Mouse (Mus musculus): ENCODE data around the gene Vps18.

DNA sequence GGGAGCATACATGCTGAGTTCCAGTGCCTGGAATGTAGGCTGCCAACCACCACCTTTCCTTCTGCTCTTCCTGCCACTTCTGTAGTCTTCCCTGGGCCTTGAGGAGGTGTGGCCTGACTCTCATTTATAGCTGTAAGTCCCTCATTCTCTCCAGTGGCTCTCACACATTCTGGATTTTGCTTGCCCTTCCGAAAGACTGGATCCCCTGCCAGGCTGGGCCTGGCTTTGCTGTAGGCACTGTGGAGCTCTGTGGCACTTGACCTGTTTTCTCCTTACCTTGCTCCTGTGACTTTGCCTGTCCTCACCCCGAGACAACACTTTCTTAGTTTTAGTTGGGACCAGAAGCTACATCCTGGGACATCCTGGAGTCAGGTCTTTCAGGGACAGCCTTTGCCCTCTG, 10.3 kb downstream of the Vps18 start:
- TF ChIP-seq CTCF (IDR thresholded peaks at IDR 0.05; ENCODE audit: low read depth, low read length) (no peak), GATA1 (IDR thresholded peaks at IDR 0.05; ENCODE audit: borderline replicate concordance, low read length) (no peak), POLR2AphosphoS5 (IDR thresholded peaks at IDR 0.05; ENCODE audit: insufficient replicate concordance, low read depth, low read length) (no peak), TAL1 (conservative IDR thresholded peaks at IDR 0.05; ENCODE audit: low read depth, low read length) (no peak)

Data from G1E (cell line).